Mouse (Mus musculus) embryonic facial prominence, embryonic 11.5 days (tissue): ENCODE measurements at regions not wholly inside any gene's neighbourhood (a gene's known extent, or its start where the extent isn't known, plus 50 kb on each side); places are given as distances from the start of the nearest gene placed in this dataset.
A peak's percentile ranks its signal among the peaks of the same experiment; 100 is the strongest.

ENCODE experiments used
- ATAC-seq: fragments of 200-750 bp; cut with Nextera tagmentation; replicated peaks from 2 replicates; pipeline ENCODE4 v1.8.0; 2017; ENCODE audit warnings: low read depth; ENCODE audit not compliant: insufficient number of reproducible peaks, low FRiP score, low TSS enrichment
- DNase-seq: peaks from one replicate; pipeline ENCODE4 v3.0.0-alpha.2; 2015; ENCODE audit warnings: low spot score
- H3K27ac ChIP-seq: fragments of 300-500 bp; sonication (generic); replicated peaks from 2 replicates; pipeline ENCODE4 v1.5.1; 2014; ENCODE audit warnings: mild to moderate bottlenecking, low read depth, low read length, control low read depth
- H3K27me3 ChIP-seq: fragments of 300-500 bp; sonication (generic); 2 replicates; pipeline ENCODE4 v1.6.1; 2014; ENCODE audit warnings: mild to moderate bottlenecking, low read length, moderate library complexity, mixed read lengths; ENCODE audit not compliant: control insufficient read depth, insufficient read depth
- H3K36me3 ChIP-seq: fragments of 300-500 bp; sonication (generic); replicated peaks from 2 replicates; pipeline ENCODE4 v1.6.1; 2014; ENCODE audit warnings: low read depth, mild to moderate bottlenecking, low read length, moderate library complexity, mixed read lengths; ENCODE audit not compliant: control insufficient read depth, insufficient read depth
- H3K4me1 ChIP-seq: fragments of 300-500 bp; sonication (generic); 2 replicates; pipeline ENCODE4 v1.6.1; 2014; ENCODE audit warnings: low read length, mixed read lengths; ENCODE audit not compliant: control insufficient read depth, insufficient read depth
- H3K4me2 ChIP-seq: fragments of 300-500 bp; sonication (generic); 2 replicates; pipeline ENCODE4 v1.6.1; 2014; ENCODE audit warnings: low read depth, mild to moderate bottlenecking, control low read depth, low read length, moderate library complexity
- H3K4me3 ChIP-seq: fragments of 300-500 bp; sonication (generic); 2 replicates; pipeline ENCODE4 v1.5.1; 2014; ENCODE audit warnings: low read depth, low read length, control low read depth
- H3K9ac ChIP-seq: fragments of 300-500 bp; sonication (generic); replicated peaks from 2 replicates; pipeline ENCODE4 v1.6.1; 2014; ENCODE audit warnings: mild to moderate bottlenecking, control low read depth, low read length
- H3K9me3 ChIP-seq: fragments of 300-500 bp; sonication (generic); replicated peaks from 2 replicates; pipeline ENCODE4 v1.6.1; 2016; ENCODE audit warnings: mild to moderate bottlenecking, low read length, inconsistent platforms, mixed read lengths; ENCODE audit not compliant: control insufficient read depth
- WGBS: fragments of 180-500 bp; shearing (Covaris S2); extraction: QIAGEN DNeasy Blood & Tissue Kit; methylation state at CpG from one replicate; pipeline ENCODE4 v1.1.7; 2014; 5-methylcytosine and 5-hydroxymethylcytosine counted together

- Histone ChIP-seq H3K4me1 (no peaks in the 10 kb centered on the region), H3K4me2 (no peak overlapping the region), H3K9me3 (no peaks in the 10 kb centered on the region), H3K4me3 (no peak overlapping the region), H3K36me3 (no peaks in the 10 kb centered on the region), H3K9ac (no peak overlapping the region), H3K27ac (no peak overlapping the region), H3K27me3 (no peaks in the 10 kb centered on the region)
- DNase-seq: no peak
- 86% methylated on average over 3 of the region's 3 CpGs for WGBS
- ATAC-seq: no peak
These were observed 232.4 kb upstream of the Vrk2 start for GRCm38 (mm10) chr11:26826194-26826593.

GRCm38 (mm10) chr11:26824080-26824727 is 230.4 kb upstream of the Vrk2 start:
- no peak overlapping the region for H3K4me2 ChIP-seq
- H3K27me3 ChIP-seq: no peaks in the 10 kb centered on the region
- H3K9ac ChIP-seq: no peak overlapping the region
- no peak for ATAC-seq
- no peaks in the 10 kb centered on the region for H3K36me3 ChIP-seq
- no peak overlapping the region for H3K27ac ChIP-seq
- H3K4me1 ChIP-seq: no peaks in the 10 kb centered on the region
- H3K9me3 ChIP-seq: no peaks in the 10 kb centered on the region
- no peak overlapping the region for H3K4me3 ChIP-seq
- no peak for DNase-seq
- WGBS: 87% methylated on average over 8 of the region's 8 CpGs

- Histone ChIP-seq H3K4me1 (no peaks in the 10 kb centered on the region), H3K4me2 (no peak overlapping the region), H3K4me3 (no peak overlapping the region), H3K36me3 (no peaks in the 10 kb centered on the region), H3K27me3 (no peaks in the 10 kb centered on the region), H3K27ac (no peak overlapping the region), H3K9ac (no peak overlapping the region), H3K9me3 (no peaks in the 10 kb centered on the region)
- WGBS: 65% methylated on average over 1 of the region's 1 CpGs
- DNase-seq: no peak
- ATAC-seq: no peak
These were observed 227.3 kb upstream of the Vrk2 start for GRCm38 (mm10) chr11:26821091-26821490.

GRCm38 (mm10) chr11:26817316-26817715 is 223.5 kb upstream of the Vrk2 start:
- Histone ChIP-seq H3K4me1 (no peaks in the 10 kb centered on the region), H3K9ac (no peak overlapping the region), H3K9me3 (no peaks in the 10 kb centered on the region), H3K27ac (no peak overlapping the region), H3K4me2 (no peak overlapping the region), H3K4me3 (no peak overlapping the region), H3K36me3 (no peaks in the 10 kb centered on the region), H3K27me3 (no peaks in the 10 kb centered on the region)
- ATAC-seq (no peak), DNase-seq (no peak)

GRCm38 (mm10) chr11:26815104-26815503 is 221.3 kb upstream of the Vrk2 start:
- Histone ChIP-seq H3K4me3 (no peak overlapping the region), H3K27me3 (no peaks in the 10 kb centered on the region), H3K27ac (no peak overlapping the region), H3K9ac (no peak overlapping the region), H3K9me3 (no peaks in the 10 kb centered on the region), H3K4me2 (no peak overlapping the region), H3K36me3 (no peaks in the 10 kb centered on the region), H3K4me1 (no peaks in the 10 kb centered on the region)
- peak; percentile 73; the same call in 1 of the 2 replicates for ATAC-seq
- 75% methylated on average over 8 of the region's 8 CpGs for WGBS
- DNase-seq: peak; percentile 15

- WGBS: 83% methylated on average over 3 of the region's 3 CpGs
- H3K4me2 ChIP-seq: no peak overlapping the region
These were observed 220.8 kb upstream of the Vrk2 start for GRCm38 (mm10) chr11:26814601-26815000.

DNA sequence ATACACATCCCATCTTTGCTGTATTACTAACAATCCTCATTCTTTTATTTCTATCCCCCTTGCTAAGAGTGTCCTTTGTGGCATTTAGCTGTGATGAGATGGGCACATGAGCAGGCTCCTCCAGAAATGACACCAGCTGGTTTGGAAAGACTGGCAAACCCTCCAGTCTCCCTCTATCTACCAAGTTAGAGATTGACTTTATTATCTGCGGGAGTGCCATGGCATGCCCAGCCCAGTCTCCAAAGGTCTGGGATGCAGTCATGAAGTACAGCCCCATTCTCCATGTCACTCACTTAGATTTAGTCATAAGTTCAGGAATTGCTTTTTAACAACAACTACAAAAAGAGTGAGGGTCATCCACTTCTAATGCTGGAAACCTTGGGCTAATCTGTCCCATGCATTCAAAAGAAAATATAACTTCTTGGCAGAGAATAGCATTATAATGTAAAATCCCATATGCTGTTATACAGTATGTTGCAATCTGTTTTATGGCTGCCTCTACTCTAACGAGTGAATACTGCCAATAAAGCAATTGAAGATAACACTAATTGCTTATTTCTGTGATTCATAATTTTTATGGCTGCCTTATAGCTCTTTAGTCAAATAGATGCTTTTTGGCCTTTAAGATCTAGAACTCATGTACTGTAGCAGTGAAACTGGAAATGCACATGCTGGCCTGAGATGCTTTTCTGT is 208.6 kb upstream of the Vrk2 start:
- Histone ChIP-seq H3K9me3 (no peaks in the 10 kb centered on the region), H3K27me3 (no peaks in the 10 kb centered on the region), H3K4me2 (no peak overlapping the region), H3K4me3 (no peak overlapping the region), H3K9ac (no peak overlapping the region), H3K4me1 (no peaks in the 10 kb centered on the region), H3K27ac (no peak overlapping the region), H3K36me3 (no peaks in the 10 kb centered on the region)
- WGBS: 81% methylated on average over 2 of the region's 2 CpGs
- ATAC-seq (no peak), DNase-seq (no peak)

More at GRCm38 (mm10) chr11:26814601-26815000, 220.8 kb upstream of the Vrk2 start:
- DNase-seq: no peak
- no peak overlapping the region for H3K4me3 ChIP-seq
- no peaks in the 10 kb centered on the region for H3K27me3 ChIP-seq
- no peaks in the 10 kb centered on the region for H3K36me3 ChIP-seq
- H3K4me1 ChIP-seq: no peaks in the 10 kb centered on the region
- H3K9me3 ChIP-seq: no peaks in the 10 kb centered on the region
- no peak overlapping the region for H3K9ac ChIP-seq
- H3K27ac ChIP-seq: no peak overlapping the region
- no peak for ATAC-seq

DNA sequence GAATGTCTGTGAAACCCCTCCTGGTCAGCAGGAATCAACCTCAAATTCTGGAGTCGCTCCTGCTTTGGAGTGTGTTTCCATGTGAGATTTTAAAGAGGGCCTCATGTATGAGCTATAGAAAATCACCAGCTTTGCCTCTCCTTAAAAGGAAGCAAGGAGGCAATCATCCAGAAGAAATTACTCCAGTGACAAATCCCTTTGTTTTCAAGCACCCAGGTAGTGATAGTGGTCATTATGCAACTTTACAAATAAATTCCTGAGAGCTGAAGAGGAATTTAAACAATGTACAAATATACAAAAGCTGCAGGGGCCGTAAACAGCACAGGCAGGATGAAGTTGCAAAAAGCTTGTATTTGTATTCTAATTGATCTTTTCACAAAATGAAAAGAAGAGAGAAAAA is 206.5 kb upstream of the Vrk2 start:
- Histone ChIP-seq H3K4me1 (no peaks in the 10 kb centered on the region), H3K27ac (no peak overlapping the region), H3K9me3 (no peaks in the 10 kb centered on the region), H3K4me3 (no peak overlapping the region), H3K27me3 (no peaks in the 10 kb centered on the region), H3K9ac (no peak overlapping the region), H3K36me3 (no peaks in the 10 kb centered on the region), H3K4me2 (no peak overlapping the region)
- no peak for DNase-seq
- 68% methylated on average over 2 of the region's 2 CpGs for WGBS
- ATAC-seq: no peak
